Mouse (Mus musculus) B cell, adult (primary cell): ENCODE results near the gene Slc29a4. TPM values are rescaled to one million over a fixed set of nuclear protein-coding genes. Genes with fewer than 3 reads are reported as not detected.

ENCODE experiments used
- total RNA-seq: library from RNA; stranded (reverse); gene quantifications from 4 replicates; pipeline ENCODE4 v1.2.4, GENCODE M21; 2023; ENCODE audit not compliant: inconsistent age

Slc29a4 gene
- total RNA-seq: 2.8 to 4.7 TPM (median 3.7 TPM) in 4 replicates

GRCm38 (mm10) chr5:142692248-142692647 lies at the start of gene Slc29a4:
Gene Slc29a4 (plus strand): TSS chr5:142692512.

Other genes starting within 250 kb of the Slc29a4 start
- gene Ap5z1, start 228.6 kb upstream of the Slc29a4 start, total RNA-seq: 47.8 to 60.4 TPM (median 55.5 TPM) in 4 replicates
- not detected in 4 replicates for gene Papolb, start 162.4 kb upstream of the Slc29a4 start, total RNA-seq
- gene Radil, start 141.4 kb upstream of the Slc29a4 start, total RNA-seq: not detected in 4 replicates
- not detected in 4 replicates for gene Mmd2, start 83.7 kb upstream of the Slc29a4 start, total RNA-seq
- gene Wipi2, start 64.8 kb upstream of the Slc29a4 start, total RNA-seq: 63.9 to 72.9 TPM (median 69.7 TPM) in 4 replicates
- gene Tnrc18, start 125.2 kb downstream of the Slc29a4 start, total RNA-seq: 100 to 121 TPM (median 110 TPM) in 4 replicates
- gene Fbxl18, start 202.9 kb downstream of the Slc29a4 start, total RNA-seq: 8.8 to 9.8 TPM (median 9.2 TPM) in 4 replicates
- gene Actb, start 214.2 kb downstream of the Slc29a4 start, total RNA-seq: 8,286 to 8,752 TPM (median 8,391 TPM) in 4 replicates